Mouse (Mus musculus) stomach, postnatal 0 days (tissue): Measurements from ENCODE around the gene Ltc4s. TPM values are rescaled to one million over a fixed set of nuclear protein-coding genes. Genes with fewer than 3 reads are reported as not detected.
A peak's percentile ranks its signal among the peaks of the same experiment; 100 is the strongest.

Source experiments
- ATAC-seq: fragments of 200-750 bp; cut with Nextera tagmentation; 2 replicates; pipeline ENCODE4 v1.8.0; 2017; ENCODE audit not compliant: low FRiP score, low TSS enrichment
- DNase-seq: peaks from one replicate; pipeline ENCODE4 v3.0.0-alpha.2; 2016; ENCODE audit warnings: low spot score
- H3K27ac ChIP-seq: fragments of 300-500 bp; sonication (generic); replicated peaks from 2 replicates; pipeline ENCODE4 v1.5.1; 2014; ENCODE audit warnings: mild to moderate bottlenecking, control low read depth
- H3K27me3 ChIP-seq: fragments of 300-500 bp; sonication (generic); 2 replicates; pipeline ENCODE4 v1.6.1; 2014; ENCODE audit warnings: low read length; ENCODE audit not compliant: control insufficient read depth, insufficient read depth
- H3K36me3 ChIP-seq: fragments of 300-500 bp; sonication (generic); 2 replicates; pipeline ENCODE4 v1.6.1; 2014; ENCODE audit warnings: low read length, mixed read lengths; ENCODE audit not compliant: control insufficient read depth, insufficient read depth
- H3K4me1 ChIP-seq: fragments of 300-500 bp; sonication (generic); replicated peaks from 2 replicates; pipeline ENCODE4 v1.6.1; 2014; ENCODE audit warnings: antibody characterized with exemption; ENCODE audit not compliant: control insufficient read depth, insufficient read depth
- H3K4me2 ChIP-seq: fragments of 300-500 bp; sonication (generic); replicated peaks from 2 replicates; pipeline ENCODE4 v1.6.1; 2014; ENCODE audit warnings: low read depth, mild to moderate bottlenecking, control low read depth, moderate library complexity
- H3K4me3 ChIP-seq: fragments of 300-500 bp; sonication (generic); 2 replicates; pipeline ENCODE4 v1.5.1; 2014; ENCODE audit warnings: low read depth, low read length, control low read depth
- H3K9ac ChIP-seq: fragments of 300-500 bp; sonication (generic); 2 replicates; pipeline ENCODE4 v1.6.1; 2014; ENCODE audit warnings: mild to moderate bottlenecking, low read length, control low read depth, mixed read lengths
- H3K9me3 ChIP-seq: fragments of 300-500 bp; sonication (generic); 2 replicates; pipeline ENCODE4 v1.6.1; 2016; ENCODE audit warnings: low read length; ENCODE audit not compliant: control insufficient read depth
- CTCF ChIP-seq: IDR thresholded peaks from 2 replicates; pipeline ENCODE4 v1.5.1; 2016; ENCODE audit warnings: antibody characterized with exemption, low read depth, mild to moderate bottlenecking, moderate library complexity
- EP300 ChIP-seq: optimal IDR thresholded peaks from 2 replicates; pipeline ENCODE3; 2016; ENCODE audit warnings: antibody characterized with exemption
- WGBS: fragments of 180-500 bp; shearing (Covaris S2); extraction: QIAGEN DNeasy Blood & Tissue Kit; methylation state at CpG from one replicate; pipeline ENCODE4 v1.1.7; 2014; 5-methylcytosine and 5-hydroxymethylcytosine counted together
- polyA plus RNA-seq: library from polyadenylated mRNA; unstranded; fragments of >200 nt; fragmentation: Nextera tagmentation; extraction: Ambion mirVana; gene quantifications from 2 replicates; pipeline ENCODE4 v1.2.1, GENCODE M21; 2015

The Ltc4s gene
- polyA plus RNA-seq, 1 experiment from 2014 or later = 13.2 TPM

- no peaks in the 10 kb centered on the region for H3K9me3 ChIP-seq
- no peak overlapping the region for H3K9ac ChIP-seq
- TF ChIP-seq CTCF (no peak), EP300 (no peak)
- H3K4me2 ChIP-seq = no peak overlapping the region
- H3K4me1 ChIP-seq = peaks cover 12% of the 10 kb centered on the region; the same call in 1 of the 2 replicates
- no peak overlapping the region for H3K4me3 ChIP-seq
- 53% methylated on average over 7 of the region's 7 CpGs for WGBS
- H3K27ac ChIP-seq = peak overlapping the region; percentile 63; the same call in 1 of the 2 replicates
- H3K36me3 ChIP-seq = peaks cover 14% of the 10 kb centered on the region
- no peak for DNase-seq
- no peak for ATAC-seq
- H3K27me3 ChIP-seq = no peaks in the 10 kb centered on the region
These were observed 9.0 kb downstream of the Ltc4s start for GRCm38 (mm10) chr11:50229252-50229910.

GRCm38 (mm10) chr11:50228772-50229171 is 9.6 kb downstream of the Ltc4s start:
- Histone ChIP-seq H3K9ac (0 out of 2 replicates have a peak overlapping the region, but pooled peaks have one; percentile 38), H3K27ac (peak overlapping the region; percentile 53), H3K4me2 (no peak overlapping the region), H3K36me3 (peaks cover 12% of the 10 kb centered on the region), H3K4me3 (no peak overlapping the region), H3K4me1 (peaks cover 14% of the 10 kb centered on the region; the same call in 1 of the 2 replicates), H3K27me3 (no peaks in the 10 kb centered on the region), H3K9me3 (no peaks in the 10 kb centered on the region)
- TF ChIP-seq CTCF (no peak), EP300 (no peak)
- no peak for DNase-seq
- WGBS = 50% methylated on average over 3 of the region's 3 CpGs
- no peak for ATAC-seq

GRCm38 (mm10) chr11:50227736-50228135 is 10.7 kb downstream of the Ltc4s start:
- TF ChIP-seq CTCF (no peak), EP300 (no peak)
- no peak overlapping the region for H3K4me2 ChIP-seq
- WGBS = 75% methylated on average over 4 of the region's 4 CpGs
- DNase-seq (no peak), ATAC-seq (no peak)
- H3K9me3 ChIP-seq = no peaks in the 10 kb centered on the region
- H3K4me1 ChIP-seq = peaks cover 14% of the 10 kb centered on the region; the same call in 1 of the 2 replicates
- peaks cover 2% of the 10 kb centered on the region for H3K36me3 ChIP-seq
- H3K27ac ChIP-seq = no peak overlapping the region
- no peak overlapping the region for H3K4me3 ChIP-seq
- no peak overlapping the region for H3K9ac ChIP-seq
- H3K27me3 ChIP-seq = no peaks in the 10 kb centered on the region

- Histone ChIP-seq H3K9me3 (no peaks in the 10 kb centered on the region), H3K27me3 (no peaks in the 10 kb centered on the region), H3K4me3 (no peak overlapping the region), H3K4me2 (peak overlapping the region; percentile 97; the same call in 1 of the 2 replicates), H3K27ac (no peak overlapping the region), H3K36me3 (0 out of 2 replicates have a peak, but pooled peaks cover 2% of the 10 kb centered on the region), H3K9ac (0 out of 2 replicates have a peak overlapping the region, but pooled peaks have one; percentile 0), H3K4me1 (peaks cover 14% of the 10 kb centered on the region; the same call in 1 of the 2 replicates)
- no peak for TF ChIP-seq CTCF
- TF ChIP-seq EP300 = no peak
- DNase-seq (no peak), ATAC-seq (no peak)
- 76% methylated on average over 3 of the region's 3 CpGs for WGBS
These were observed 11.2 kb downstream of the Ltc4s start for GRCm38 (mm10) chr11:50227226-50227625.

DNA sequence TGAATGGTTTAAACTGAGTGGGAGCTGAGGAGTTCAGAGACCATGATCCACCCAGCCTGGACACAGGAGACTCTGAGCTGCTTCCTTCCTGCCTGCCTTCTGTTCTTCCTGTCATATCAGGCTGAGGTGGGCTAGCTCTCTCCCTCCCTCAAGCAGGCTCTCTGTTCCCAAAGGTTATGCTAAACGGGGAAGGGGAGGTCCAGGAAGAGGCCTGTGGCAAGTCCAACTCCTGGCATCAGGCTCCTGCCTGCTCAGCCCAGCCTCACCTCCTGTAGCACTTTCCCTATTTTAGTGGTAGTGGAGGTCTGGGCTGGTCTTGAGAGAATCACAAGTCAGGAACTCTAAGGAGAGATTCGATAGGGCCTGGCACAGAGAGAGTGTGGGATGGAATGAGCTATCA is 12.0 kb downstream of the Ltc4s start:
- H3K9me3 ChIP-seq = no peaks in the 10 kb centered on the region
- H3K9ac ChIP-seq = peak overlapping the region; percentile 94
- peak overlapping the region; percentile 97 for H3K4me2 ChIP-seq
- no peaks in the 10 kb centered on the region for H3K36me3 ChIP-seq
- DNase-seq = no peak
- peaks cover 14% of the 10 kb centered on the region; the same call in 1 of the 2 replicates for H3K4me1 ChIP-seq
- peak overlapping the region; percentile 76 for H3K4me3 ChIP-seq
- no peak for ATAC-seq
- TF ChIP-seq EP300 (no peak), CTCF (no peak)
- peak overlapping the region; percentile 49; the same call in 1 of the 2 replicates for H3K27ac ChIP-seq
- 26% methylated on average over 2 of the region's 2 CpGs for WGBS
- H3K27me3 ChIP-seq = no peaks in the 10 kb centered on the region
